Mouse (Mus musculus) heart, embryonic 12.5 days (tissue): Measurements from ENCODE around the gene Rbpjl. TPM values are rescaled to one million over a fixed set of nuclear protein-coding genes. Genes with fewer than 3 reads are reported as not detected.

Experiments used
- ATAC-seq: fragments of 200-750 bp; cut with Nextera tagmentation; 2 replicates; pipeline ENCODE4 v1.8.0; 2017; ENCODE audit warnings: moderate TSS enrichment, moderate library complexity; ENCODE audit not compliant: insufficient number of reproducible peaks, low FRiP score
- H3K27ac ChIP-seq: fragments of 300-500 bp; sonication (generic); 2 replicates; pipeline ENCODE4 v1.5.1; 2016; ENCODE audit warnings: mild to moderate bottlenecking, moderate library complexity; ENCODE audit not compliant: poor library complexity, severe bottlenecking
- H3K27me3 ChIP-seq: fragments of 300-500 bp; sonication (generic); replicated peaks from 2 replicates; pipeline ENCODE4 v1.6.1; 2016; ENCODE audit warnings: mild to moderate bottlenecking, moderate library complexity
- H3K36me3 ChIP-seq: fragments of 300-500 bp; sonication (generic); 2 replicates; pipeline ENCODE4 v1.6.1; 2016; ENCODE audit warnings: mild to moderate bottlenecking, moderate library complexity
- H3K4me1 ChIP-seq: fragments of 300-500 bp; sonication (generic); replicated peaks from 2 replicates; pipeline ENCODE4 v1.6.1; 2016; ENCODE audit warnings: mild to moderate bottlenecking
- H3K4me2 ChIP-seq: fragments of 300-500 bp; sonication (generic); 2 replicates; pipeline ENCODE4 v1.6.1; 2016; ENCODE audit warnings: mild to moderate bottlenecking, moderate library complexity
- H3K4me3 ChIP-seq: fragments of 300-500 bp; sonication (generic); 2 replicates; pipeline ENCODE4 v1.5.1; 2016; ENCODE audit warnings: mild to moderate bottlenecking
- H3K9ac ChIP-seq: fragments of 300-500 bp; sonication (generic); 2 replicates; pipeline ENCODE4 v1.6.1; 2016; ENCODE audit warnings: mild to moderate bottlenecking, moderate library complexity
- H3K9me3 ChIP-seq: fragments of 300-500 bp; sonication (generic); replicated peaks from 2 replicates; pipeline ENCODE4 v1.6.1; 2016; ENCODE audit warnings: mild to moderate bottlenecking, moderate library complexity
- WGBS: fragments of 180-500 bp; shearing (Covaris S2); methylation state at CpG from one replicate; pipeline ENCODE4 v1.1.7; 2016; 5-methylcytosine and 5-hydroxymethylcytosine counted together
- polyA plus RNA-seq: library from polyadenylated mRNA; unstranded; fragments of >200 nt; fragmentation: Nextera tagmentation; extraction: Ambion mirVana; gene quantifications from 2 replicates; pipeline ENCODE4 v1.2.1, GENCODE M21; 2016

The Rbpjl gene
- polyA plus RNA-seq, 1 experiment from 2014 or later, result 0.19 TPM

DNA sequence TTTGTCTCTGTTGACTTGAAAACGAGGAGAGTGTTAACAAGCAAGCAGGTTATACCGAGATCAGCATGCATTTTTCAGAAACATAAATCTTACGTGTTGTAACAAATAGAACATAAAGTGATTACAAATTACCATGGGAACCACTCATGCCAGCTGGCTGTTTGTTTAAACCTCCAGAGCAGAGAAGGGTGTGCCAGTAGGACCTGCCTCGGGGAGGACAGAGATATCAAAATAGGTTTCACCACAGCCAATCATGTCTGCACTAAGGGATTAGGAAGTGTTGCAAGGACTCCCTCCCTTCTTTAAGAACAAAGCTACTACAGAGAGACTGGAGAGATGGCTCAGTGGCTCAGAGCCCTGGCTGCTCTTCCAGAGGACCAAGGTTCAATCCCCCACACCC is 29.8 kb upstream of the Rbpjl start:
- Histone ChIP-seq H3K4me1 (no peaks in the 10 kb centered on the region), H3K36me3 (no peaks in the 10 kb centered on the region), H3K27ac (no peak overlapping the region), H3K4me2 (no peak overlapping the region), H3K4me3 (no peak overlapping the region), H3K9ac (no peak overlapping the region), H3K27me3 (no peaks in the 10 kb centered on the region), H3K9me3 (no peaks in the 10 kb centered on the region)
- no peak for ATAC-seq
- WGBS, result 50% methylated on average over 4 of the region's 4 CpGs

DNA sequence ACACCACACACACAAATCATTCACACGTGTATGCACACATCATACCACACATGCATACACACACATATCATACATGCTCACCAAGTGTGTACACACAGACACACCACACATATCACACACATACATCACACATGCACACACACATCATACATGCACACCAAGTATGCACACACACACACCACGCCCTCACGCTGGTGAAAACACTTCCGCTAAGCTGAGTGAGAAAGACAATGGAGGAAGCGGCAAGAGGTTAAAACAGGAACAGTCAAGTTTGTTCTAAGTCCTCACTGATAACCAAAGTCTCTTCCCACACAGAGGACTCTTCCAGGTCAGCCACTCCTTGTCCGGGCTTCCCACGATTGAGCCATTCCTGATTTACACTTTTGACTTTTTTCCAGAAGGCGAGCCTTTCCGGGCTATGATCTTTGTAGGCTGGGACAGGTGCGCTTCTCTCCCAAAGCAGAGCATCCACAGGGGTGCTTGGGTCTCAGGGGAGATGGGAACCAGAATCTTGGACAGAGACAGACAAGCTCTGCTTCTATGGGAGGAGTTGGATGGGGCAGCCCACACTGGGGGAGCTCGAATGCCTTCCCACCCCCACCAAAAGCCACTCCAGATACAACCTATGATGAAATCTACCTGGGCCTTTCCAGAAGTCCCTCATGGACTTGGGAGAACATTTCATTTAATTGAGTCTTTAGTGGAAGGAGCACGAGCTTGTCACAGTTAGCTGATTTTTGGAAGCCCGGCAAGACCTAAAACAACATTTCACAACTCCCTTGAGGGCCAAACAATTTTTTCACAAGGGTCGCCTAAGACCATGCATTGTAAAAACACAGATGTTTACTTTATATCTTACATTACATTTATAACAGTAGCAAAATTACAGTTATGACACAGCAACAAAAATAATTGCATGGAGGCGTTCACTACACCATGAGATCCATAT is 25.2 kb upstream of the Rbpjl start:
- Histone ChIP-seq H3K4me2 (no peak overlapping the region), H3K9ac (no peak overlapping the region), H3K4me1 (no peaks in the 10 kb centered on the region), H3K9me3 (no peaks in the 10 kb centered on the region), H3K27ac (no peak overlapping the region), H3K27me3 (no peaks in the 10 kb centered on the region), H3K4me3 (no peak overlapping the region), H3K36me3 (no peaks in the 10 kb centered on the region)
- WGBS, result 81% methylated on average over 15 of the region's 15 CpGs
- no peak for ATAC-seq

DNA sequence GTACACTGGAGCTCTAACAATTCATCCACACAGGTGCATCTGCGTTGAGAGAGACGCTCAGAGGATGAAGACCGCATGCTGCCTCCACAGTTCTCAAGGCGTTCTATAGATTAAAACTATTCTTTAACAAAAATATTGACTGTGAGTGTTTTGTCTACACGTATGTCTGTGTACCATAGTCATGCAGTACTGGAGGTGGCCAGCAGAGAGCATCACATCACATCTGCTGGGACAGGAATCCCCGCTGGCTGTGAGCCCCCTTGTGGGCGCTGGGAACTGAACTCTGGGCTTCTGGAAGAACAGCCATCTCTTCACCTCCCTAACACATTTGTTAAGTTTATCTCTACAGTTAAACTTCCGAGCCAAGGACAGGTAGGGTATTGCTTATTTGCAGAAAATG is 21.2 kb upstream of the Rbpjl start:
- H3K27ac ChIP-seq, result no peak overlapping the region
- 72% methylated on average over 8 of the region's 8 CpGs for WGBS
- no peak overlapping the region for H3K9ac ChIP-seq
- ATAC-seq, result no peak
- no peaks in the 10 kb centered on the region for H3K9me3 ChIP-seq
- no peak overlapping the region for H3K4me2 ChIP-seq
- H3K4me3 ChIP-seq, result no peak overlapping the region
- H3K27me3 ChIP-seq, result peaks cover 5% of the 10 kb centered on the region; the same call in 1 of the 2 replicates
- H3K4me1 ChIP-seq, result peaks cover 11% of the 10 kb centered on the region; the same call in 1 of the 2 replicates
- H3K36me3 ChIP-seq, result no peaks in the 10 kb centered on the region

DNA sequence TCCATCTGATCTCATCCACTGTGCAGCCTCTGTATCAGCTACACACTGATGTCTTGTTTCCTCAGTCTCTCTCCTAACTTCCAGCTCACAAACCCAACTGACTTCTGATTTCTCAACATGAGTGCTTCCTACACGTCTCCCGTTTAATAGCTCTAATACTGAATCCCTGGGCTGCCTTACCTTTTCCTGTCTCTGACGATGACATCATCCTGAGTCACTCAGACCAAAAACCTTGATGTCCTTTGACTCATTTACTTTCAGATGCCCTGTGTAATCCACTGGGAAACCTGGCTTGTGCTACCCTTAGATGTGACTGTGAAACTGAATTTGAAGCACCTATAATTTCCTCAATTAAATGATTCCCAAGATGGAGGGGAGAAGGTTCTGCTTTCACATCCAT is 20.0 kb upstream of the Rbpjl start:
- 65% methylated on average over 3 of the region's 3 CpGs for whole genome bisulfite sequencing

DNA sequence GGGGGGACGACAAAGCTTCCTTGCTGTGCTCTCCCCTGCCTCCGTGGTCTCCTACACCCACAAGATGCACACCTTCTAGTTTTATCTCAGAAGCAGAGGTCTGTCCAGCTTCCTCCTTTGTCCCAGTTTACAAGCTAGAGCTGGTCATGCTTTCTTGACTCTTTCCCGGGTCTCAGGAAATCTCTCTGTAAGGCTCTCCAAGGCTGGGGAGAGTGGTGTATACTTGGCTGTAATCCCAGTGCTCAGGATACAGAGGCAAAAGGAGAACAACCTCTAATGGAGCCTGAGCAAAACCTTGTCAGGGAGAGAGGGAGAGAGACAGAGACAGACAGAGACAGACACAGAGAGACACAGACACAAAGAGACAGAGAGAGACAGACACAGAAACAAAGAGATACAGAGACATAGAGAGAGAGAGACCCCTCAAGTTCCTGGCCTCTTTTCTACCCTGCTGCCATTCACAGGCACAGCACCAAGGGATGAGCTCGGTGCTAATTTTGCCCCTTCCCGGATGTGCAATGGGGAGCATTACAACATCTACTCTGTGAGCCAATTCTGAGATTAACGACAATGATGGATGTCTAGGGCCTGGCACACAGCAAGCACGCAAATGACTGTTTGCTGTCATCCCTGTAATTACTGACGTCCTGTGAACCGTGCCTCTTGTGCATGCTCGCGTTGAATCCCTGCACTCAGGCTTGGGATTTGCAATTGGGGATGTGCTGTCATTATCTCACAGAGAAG is 19.1 kb upstream of the Rbpjl start:
- Histone ChIP-seq H3K9ac (no peak overlapping the region), H3K27ac (no peak overlapping the region), H3K4me1 (peaks cover 15% of the 10 kb centered on the region; the same call in 1 of the 2 replicates), H3K4me2 (no peak overlapping the region), H3K9me3 (no peaks in the 10 kb centered on the region), H3K36me3 (no peaks in the 10 kb centered on the region), H3K4me3 (no peak overlapping the region), H3K27me3 (peaks cover 26% of the 10 kb centered on the region)
- ATAC-seq, result no peak
- 57% methylated on average over 11 of the region's 11 CpGs for WGBS

More for the DNA sequence above, 20.0 kb upstream of the Rbpjl start:
- Histone ChIP-seq H3K36me3 (no peaks in the 10 kb centered on the region), H3K4me1 (peaks cover 11% of the 10 kb centered on the region; the same call in 1 of the 2 replicates), H3K27me3 (peaks cover 17% of the 10 kb centered on the region), H3K27ac (no peak overlapping the region), H3K4me2 (no peak overlapping the region), H3K4me3 (no peak overlapping the region), H3K9ac (no peak overlapping the region), H3K9me3 (no peaks in the 10 kb centered on the region)
- ATAC-seq, result no peak

DNA sequence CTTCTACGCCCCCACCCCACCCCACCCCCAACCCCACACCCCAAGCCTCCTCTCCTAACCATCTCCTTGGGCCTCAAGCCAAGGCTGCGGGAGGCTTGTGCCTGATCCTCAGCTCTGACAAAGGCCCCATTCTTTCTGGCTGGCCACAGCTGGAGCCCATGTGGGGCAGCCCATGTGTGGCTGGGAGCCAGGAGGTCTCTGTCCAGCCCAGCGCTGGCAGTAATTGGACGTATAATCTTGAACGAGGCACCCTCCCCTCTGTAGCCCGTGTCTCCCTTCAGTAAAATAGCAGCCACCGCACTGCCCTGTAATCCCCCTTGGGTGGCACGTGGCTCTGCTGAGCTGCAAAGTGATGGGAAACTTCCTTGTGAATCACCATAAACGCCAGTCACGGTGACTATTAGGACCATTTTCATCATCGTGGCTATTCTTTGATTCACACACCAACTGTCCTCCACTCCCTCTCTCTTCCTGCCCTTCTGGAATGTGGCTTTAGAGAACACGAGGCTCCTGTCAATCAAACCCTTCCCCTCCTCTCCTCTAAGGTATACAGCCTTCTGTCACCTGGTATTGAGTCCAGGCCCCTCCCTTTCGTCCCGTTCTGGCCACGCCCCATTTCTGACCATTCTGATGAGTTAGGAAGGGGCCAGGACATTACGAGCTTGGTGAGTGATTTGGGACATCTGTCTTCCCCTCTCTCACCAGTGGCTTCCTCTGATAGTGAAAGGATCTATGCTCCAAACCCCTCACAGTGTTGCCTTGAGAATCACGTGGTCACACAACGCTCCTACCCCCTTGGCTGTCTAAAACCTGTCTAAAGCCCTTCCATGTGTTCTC is 16.8 kb upstream of the Rbpjl start:
- peak overlapping the region; percentile 22; the same call in 1 of the 2 replicates for H3K4me2 ChIP-seq
- H3K4me3 ChIP-seq, result no peak overlapping the region
- peak overlapping the region; percentile 0; the same call in 1 of the 2 replicates for H3K27ac ChIP-seq
- peak; percentile 41; the same call in 1 of the 2 replicates for ATAC-seq
- peaks cover 46% of the 10 kb centered on the region for H3K27me3 ChIP-seq
- no peaks in the 10 kb centered on the region for H3K9me3 ChIP-seq
- no peaks in the 10 kb centered on the region for H3K36me3 ChIP-seq
- H3K9ac ChIP-seq, result no peak overlapping the region
- WGBS, result 16% methylated on average over 18 of the region's 18 CpGs
- peaks cover 22% of the 10 kb centered on the region; the same call in 1 of the 2 replicates for H3K4me1 ChIP-seq

DNA sequence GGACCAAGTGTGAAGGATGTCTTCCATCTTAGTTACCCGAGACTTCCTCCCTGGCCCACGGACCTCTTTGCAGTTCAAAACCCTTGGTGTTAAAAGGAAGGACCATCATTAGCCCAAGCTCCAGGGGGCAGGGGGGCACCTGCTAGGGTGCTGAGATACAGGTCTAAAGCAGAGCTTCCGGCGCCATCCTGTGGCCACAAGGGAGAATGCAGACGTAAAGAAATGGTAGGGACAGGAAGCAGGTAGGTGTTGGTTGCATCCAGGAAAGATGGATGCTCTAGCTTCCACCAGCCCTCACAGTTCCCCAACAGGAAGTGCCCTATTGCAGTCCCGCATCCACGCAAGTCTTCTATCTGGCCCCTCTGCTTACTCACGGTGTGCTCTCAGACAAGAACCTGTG is 16.0 kb upstream of the Rbpjl start:
- Histone ChIP-seq H3K27me3 (peaks cover 52% of the 10 kb centered on the region), H3K36me3 (no peaks in the 10 kb centered on the region), H3K27ac (peak overlapping the region; percentile 0; the same call in 1 of the 2 replicates), H3K4me2 (no peak overlapping the region), H3K4me1 (peaks cover 22% of the 10 kb centered on the region; the same call in 1 of the 2 replicates), H3K9ac (no peak overlapping the region), H3K9me3 (no peaks in the 10 kb centered on the region), H3K4me3 (no peak overlapping the region)
- WGBS, result 9% methylated on average over 8 of the region's 8 CpGs
- no peak for ATAC-seq

DNA sequence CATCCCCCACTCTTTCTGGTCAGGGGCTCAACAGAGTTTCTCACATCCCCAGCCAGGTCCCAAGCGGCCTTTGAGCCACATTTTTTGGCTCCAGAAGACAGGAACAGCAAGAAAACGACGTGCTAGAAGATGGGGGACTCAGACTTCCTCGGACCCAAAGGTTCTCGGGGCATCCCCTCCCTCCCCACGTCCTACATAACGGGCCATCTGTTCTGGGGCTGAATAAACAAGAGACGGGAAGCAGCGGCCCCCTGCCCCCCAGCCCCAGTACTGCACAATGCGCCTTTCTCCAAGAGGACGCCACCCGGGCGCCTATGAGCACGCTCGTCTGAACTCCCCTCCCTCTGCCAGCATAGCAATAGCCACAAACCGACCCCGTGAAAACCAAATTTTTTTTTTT is 13.9 kb upstream of the Rbpjl start, which contains the start of gene Slpi:
Gene Slpi, minus strand, starts transcription at position 76 of the 400 bp plus-strand sequence.
- peak; percentile 46 for ATAC-seq
- Histone ChIP-seq H3K4me2 (peak within 1 kb of the TSS; percentile 87), H3K36me3 (no peaks in the 10 kb centered on the region), H3K9ac (peak within 1 kb of the TSS; percentile 61; the same call in 1 of the 2 replicates), H3K9me3 (no peaks in the 10 kb centered on the region), H3K4me3 (peak within 1 kb of the TSS; percentile 53), H3K4me1 (peaks cover 22% of the 10 kb centered on the region; the same call in 1 of the 2 replicates), H3K27me3 (peaks cover 67% of the 10 kb centered on the region), H3K27ac (peak within 1 kb of the TSS; percentile 26; the same call in 1 of the 2 replicates)
- 2% methylated on average over 17 of the region's 17 CpGs for WGBS

DNA sequence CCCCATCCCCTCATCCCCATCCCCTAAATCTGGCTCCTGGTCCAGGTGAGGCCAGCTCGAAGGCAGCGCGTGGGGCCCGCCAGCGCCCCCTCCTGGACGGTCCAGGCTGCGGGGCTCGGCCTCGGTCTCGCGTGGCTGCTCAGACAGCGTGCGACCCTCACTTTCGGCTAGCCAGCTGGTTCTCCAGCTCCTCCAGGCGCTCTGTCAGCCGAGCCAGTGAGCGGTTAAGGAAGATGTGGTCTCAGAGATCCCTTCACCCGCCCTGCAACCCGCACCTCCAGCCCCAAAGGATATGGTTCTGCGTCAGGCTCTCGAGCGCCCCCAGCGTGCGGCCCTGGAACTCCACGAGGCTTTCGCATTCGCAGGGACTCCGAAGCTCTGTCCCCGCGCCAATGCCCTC is 13.4 kb upstream of the Rbpjl start:
- Histone ChIP-seq H3K4me1 (peaks cover 22% of the 10 kb centered on the region; the same call in 1 of the 2 replicates), H3K9ac (peak overlapping the region; percentile 61; the same call in 1 of the 2 replicates), H3K4me2 (peak overlapping the region; percentile 87), H3K36me3 (no peaks in the 10 kb centered on the region), H3K4me3 (peak overlapping the region; percentile 53), H3K9me3 (no peaks in the 10 kb centered on the region), H3K27ac (peak overlapping the region; percentile 26; the same call in 1 of the 2 replicates), H3K27me3 (peaks cover 72% of the 10 kb centered on the region)
- WGBS, result under 1% methylated on average over 30 of the region's 30 CpGs
- ATAC-seq, result peak; percentile 48; the same call in 1 of the 2 replicates

DNA sequence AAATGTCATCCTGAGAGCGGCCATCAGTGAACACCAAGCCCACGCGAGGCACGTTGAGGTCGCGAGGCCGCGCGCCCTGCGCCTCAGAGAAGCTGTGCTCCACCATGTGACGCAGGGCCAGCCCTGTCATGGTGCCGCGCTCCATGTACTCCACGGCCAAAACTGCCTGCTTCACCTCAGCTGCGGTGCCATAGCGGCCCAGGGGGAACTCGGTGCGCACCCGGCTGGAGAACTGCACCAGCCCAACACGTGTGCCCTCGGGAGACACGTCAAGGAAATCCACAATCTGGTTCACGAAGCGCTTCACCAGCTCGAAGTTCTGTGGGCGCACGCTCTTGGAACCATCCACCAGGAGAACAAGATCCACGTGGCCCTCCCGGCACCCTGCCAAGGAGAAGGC is 9.8 kb upstream of the Rbpjl start:
- ATAC-seq, result no peak
- no peak overlapping the region for H3K4me2 ChIP-seq
- no peak overlapping the region for H3K9ac ChIP-seq
- H3K4me3 ChIP-seq, result no peak overlapping the region
- H3K36me3 ChIP-seq, result no peaks in the 10 kb centered on the region
- H3K27me3 ChIP-seq, result peaks cover 60% of the 10 kb centered on the region
- H3K27ac ChIP-seq, result no peak overlapping the region
- H3K9me3 ChIP-seq, result peaks cover 16% of the 10 kb centered on the region
- peaks cover 10% of the 10 kb centered on the region; the same call in 1 of the 2 replicates for H3K4me1 ChIP-seq
- WGBS, result 72% methylated on average over 29 of the region's 29 CpGs
